Mouse (Mus musculus) gonadal fat pad, adult 2 months (tissue): Measurements from ENCODE around the gene Slc12a5. TPM values are rescaled to one million over a fixed set of nuclear protein-coding genes. Genes with fewer than 3 reads are reported as not detected.

Experiments used
- DNase-seq: peaks from one replicate; pipeline ENCODE4 v3.0.0-alpha.2; 2012; ENCODE audit warnings: low read depth
- polyA plus RNA-seq: library from polyadenylated mRNA; depleted of rRNA; stranded (reverse); fragments of >200 nt; gene quantifications from 2 replicates; pipeline ENCODE4 v1.2.3, GENCODE M21; 2012

The Slc12a5 gene
- polyA plus RNA-seq, 1 experiment = 2.0 TPM

GRCm38 (mm10) chr2:164979749-164980148 is 19.1 kb downstream of the Slc12a5 start:
- DNase-seq = no peak

GRCm38 (mm10) chr2:164985962-164986361 is 25.4 kb downstream of the Slc12a5 start:
- no peak for DNase-seq

- DNase-seq = no peak
Observed at GRCm38 (mm10) chr2:164986371-164987027, 25.9 kb downstream of the Slc12a5 start.

- no peak for DNase-seq
Observed at GRCm38 (mm10) chr2:164988777-164989176, 28.2 kb downstream of the Slc12a5 start.

GRCm38 (mm10) chr2:164991111-164991510 is 30.5 kb downstream of the Slc12a5 start:
- DNase-seq = no peak

GRCm38 (mm10) chr2:164991808-164992207 is 31.2 kb downstream of the Slc12a5 start:
- no peak for DNase-seq

GRCm38 (mm10) chr2:164994156-164994555 is 33.6 kb downstream of the Slc12a5 start:
- DNase-seq = no peak

GRCm38 (mm10) chr2:164994659-164995428 is 34.2 kb downstream of the Slc12a5 start:
- no peak for DNase-seq

- no peak for DNase-seq
Observed at GRCm38 (mm10) chr2:164995976-164996375, 35.4 kb downstream of the Slc12a5 start.

- no peak for DNase-seq
Observed at GRCm38 (mm10) chr2:164996848-164997720, 36.5 kb downstream of the Slc12a5 start.

GRCm38 (mm10) chr2:164997721-164998428 is 37.3 kb downstream of the Slc12a5 start:
- DNase-seq = no peak

- DNase-seq = no peak
Observed at GRCm38 (mm10) chr2:165001958-165002357, 41.4 kb downstream of the Slc12a5 start.

- DNase-seq = no peak
Observed at GRCm38 (mm10) chr2:165003108-165003507, 42.5 kb downstream of the Slc12a5 start.

GRCm38 (mm10) chr2:165004237-165004636 is 43.6 kb downstream of the Slc12a5 start:
- no peak for DNase-seq

- no peak for DNase-seq
Observed at GRCm38 (mm10) chr2:165006813-165007212, 46.2 kb downstream of the Slc12a5 start.

- no peak for DNase-seq
Observed at GRCm38 (mm10) chr2:165007986-165008385, 47.4 kb downstream of the Slc12a5 start.

GRCm38 (mm10) chr2:165009161-165009560 is 48.6 kb downstream of the Slc12a5 start:
- DNase-seq = no peak

- DNase-seq = no peak
Observed at GRCm38 (mm10) chr2:165009581-165009980, 49.0 kb downstream of the Slc12a5 start.

GRCm38 (mm10) chr2:165010351-165010750 is 49.7 kb downstream of the Slc12a5 start:
- DNase-seq = no peak

- DNase-seq = no peak
Observed at GRCm38 (mm10) chr2:165014935-165015334, 54.3 kb downstream of the Slc12a5 start.

- DNase-seq = no peak
Observed at GRCm38 (mm10) chr2:165020490-165020889, 59.9 kb downstream of the Slc12a5 start.

- DNase-seq = no peak
Observed at GRCm38 (mm10) chr2:165027163-165027562, 66.6 kb downstream of the Slc12a5 start.
